Mouse (Mus musculus) kidney, embryonic 14.5 days (tissue): ENCODE data around the gene Itch. TPM values are rescaled to one million over a fixed set of nuclear protein-coding genes. Genes with fewer than 3 reads are reported as not detected.
"Not testable (repeated sequence)": the region's sequence is repeated elsewhere in the genome, so short reads cannot be mapped to it uniquely, and the experiment has no call there.

ENCODE experiments used
- ATAC-seq: fragments of 200-750 bp; cut with Nextera tagmentation; 2 replicates; pipeline ENCODE4 v1.8.0; 2017; ENCODE audit warnings: moderate number of reproducible peaks, mild to moderate bottlenecking, moderate TSS enrichment, moderate library complexity; ENCODE audit not compliant: low FRiP score, low TSS enrichment
- H3K27ac ChIP-seq: fragments of 300-500 bp; sonication (generic); 2 replicates; pipeline ENCODE4 v1.5.1; 2014; ENCODE audit warnings: low read depth, mild to moderate bottlenecking, low read length, moderate library complexity, mixed read lengths
- H3K27me3 ChIP-seq: fragments of 300-500 bp; sonication (generic); 2 replicates; pipeline ENCODE4 v1.6.1; 2014; ENCODE audit warnings: mild to moderate bottlenecking, low read length; ENCODE audit not compliant: control insufficient read depth, insufficient read depth
- H3K36me3 ChIP-seq: fragments of 300-500 bp; sonication (generic); 2 replicates; pipeline ENCODE4 v1.6.1; 2014; ENCODE audit warnings: low read length, mixed read lengths; ENCODE audit not compliant: control insufficient read depth, insufficient read depth
- H3K4me1 ChIP-seq: fragments of 300-500 bp; sonication (generic); 2 replicates; pipeline ENCODE4 v1.6.1; 2014; ENCODE audit warnings: low read length, mixed read lengths; ENCODE audit not compliant: control insufficient read depth, insufficient read depth
- H3K4me2 ChIP-seq: fragments of 300-500 bp; sonication (generic); replicated peaks from 2 replicates; pipeline ENCODE4 v1.6.1; 2014; ENCODE audit warnings: low read depth, mild to moderate bottlenecking, low read length
- H3K4me3 ChIP-seq: fragments of 300-500 bp; sonication (generic); 2 replicates; pipeline ENCODE4 v1.5.1; 2014; ENCODE audit warnings: mild to moderate bottlenecking, low read length
- H3K9ac ChIP-seq: fragments of 300-500 bp; sonication (generic); 2 replicates; pipeline ENCODE4 v1.6.1; 2014; ENCODE audit warnings: low read depth, mild to moderate bottlenecking, low read length, moderate library complexity
- H3K9me3 ChIP-seq: fragments of 300-500 bp; sonication (generic); 2 replicates; pipeline ENCODE4 v1.6.1; 2016; ENCODE audit warnings: low read length; ENCODE audit not compliant: control insufficient read depth
- WGBS: fragments of 180-500 bp; shearing (Covaris S2); extraction: QIAGEN DNeasy Blood & Tissue Kit; methylation state at CpG from one replicate; pipeline ENCODE4 v1.1.7; 2014; 5-methylcytosine and 5-hydroxymethylcytosine counted together
- polyA plus RNA-seq: library from polyadenylated mRNA; unstranded; fragments of >200 nt; fragmentation: Nextera tagmentation; extraction: Ambion mirVana; gene quantifications from 2 replicates; pipeline ENCODE4 v1.2.1, GENCODE M21; 2014

Itch gene
- polyA plus RNA-seq, 1 experiment from 2014 or later = 63.6 TPM

DNA sequence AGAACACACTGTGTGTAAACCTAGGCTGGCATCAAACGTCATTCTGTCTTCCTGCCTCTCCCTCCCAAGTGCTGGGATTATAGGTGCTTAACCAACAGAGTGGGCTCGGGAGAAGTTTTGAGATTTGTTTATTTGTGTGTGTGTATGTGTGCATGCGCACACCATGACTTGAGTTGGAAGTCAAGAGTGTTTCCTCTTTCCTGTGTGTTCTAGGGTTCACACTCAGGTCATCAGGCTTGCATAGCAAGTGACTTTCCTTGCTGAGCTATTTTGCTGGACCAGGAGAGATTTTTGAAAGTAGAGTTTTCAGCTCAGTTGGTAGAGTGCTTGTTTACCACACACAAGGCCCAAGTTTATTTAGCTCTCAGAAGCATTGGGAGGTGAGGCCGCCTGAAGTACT lies 1.8 kb downstream of the Itch start:
- H3K4me1 ChIP-seq = peaks cover 13% of the 10 kb centered on the region
- no peaks in the 10 kb centered on the region for H3K9me3 ChIP-seq
- peaks cover 22% of the 10 kb centered on the region for H3K36me3 ChIP-seq
- no peak overlapping the region for H3K27ac ChIP-seq
- peak overlapping the region; percentile 9; the same call in 1 of the 2 replicates for H3K4me3 ChIP-seq
- H3K9ac ChIP-seq = no peak overlapping the region; the same call in 1 of the 2 replicates
- no peaks in the 10 kb centered on the region for H3K27me3 ChIP-seq
- H3K4me2 ChIP-seq = peak overlapping the region; percentile 60
- WGBS = 58% methylated on average over 4 of the region's 4 CpGs
- no peak for ATAC-seq

DNA sequence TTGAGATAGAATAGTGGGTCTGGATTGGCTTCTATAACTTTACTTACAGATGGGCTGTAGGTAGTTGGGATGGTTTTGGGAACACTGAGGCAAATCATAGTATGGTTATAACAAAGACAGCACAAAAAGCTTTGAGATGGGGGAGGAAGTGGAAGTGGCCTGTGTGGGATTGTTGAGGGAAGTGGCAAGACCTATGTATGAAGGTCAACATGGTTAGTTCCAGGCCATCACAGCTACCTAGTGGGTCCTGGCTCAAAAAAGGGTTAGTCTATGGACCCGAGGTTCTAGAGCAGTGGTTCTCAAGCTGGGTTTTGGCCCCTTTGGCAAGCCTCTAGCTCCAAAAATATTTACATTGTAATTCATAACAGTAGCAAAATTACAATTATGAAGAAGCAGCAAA lies 2.2 kb downstream of the Itch start:
- H3K27ac ChIP-seq = no peak overlapping the region
- ATAC-seq = no peak
- H3K9ac ChIP-seq = no peak overlapping the region
- no peaks in the 10 kb centered on the region for H3K9me3 ChIP-seq
- peak overlapping the region; percentile 60; the same call in 1 of the 2 replicates for H3K4me2 ChIP-seq
- no peaks in the 10 kb centered on the region for H3K27me3 ChIP-seq
- 90% methylated on average over 1 of the region's 1 CpGs for WGBS
- H3K4me3 ChIP-seq = no peak overlapping the region; the same call in 1 of the 2 replicates
- peaks cover 13% of the 10 kb centered on the region for H3K4me1 ChIP-seq
- H3K36me3 ChIP-seq = peaks cover 26% of the 10 kb centered on the region

DNA sequence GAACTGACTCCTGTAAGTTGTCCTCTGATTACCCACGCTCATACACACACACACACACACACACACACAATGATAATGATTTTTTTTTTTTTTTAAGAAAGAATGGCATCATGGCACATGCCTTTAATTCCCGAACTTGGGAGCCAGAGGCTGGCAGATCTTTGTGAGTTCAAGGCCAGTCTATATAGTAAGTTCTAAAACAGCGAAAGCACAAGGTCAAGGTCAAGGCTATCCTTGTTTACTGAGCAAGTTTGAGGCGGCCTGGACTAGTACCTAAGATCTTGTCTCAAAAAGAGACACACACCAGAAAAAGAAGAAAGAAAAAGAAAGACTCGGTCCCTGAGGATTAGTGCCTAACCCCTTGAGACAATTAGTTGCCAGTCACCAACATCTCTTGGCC lies 7.7 kb downstream of the Itch start:
- H3K27me3 ChIP-seq = no peaks in the 10 kb centered on the region
- H3K27ac ChIP-seq = no peak overlapping the region
- no peak overlapping the region for H3K4me2 ChIP-seq
- WGBS = 90% methylated on average over 5 of the region's 5 CpGs
- H3K9me3 ChIP-seq = no peaks in the 10 kb centered on the region
- H3K4me1 ChIP-seq = peaks cover 1% of the 10 kb centered on the region
- ATAC-seq = no peak
- peaks cover 64% of the 10 kb centered on the region for H3K36me3 ChIP-seq
- no peak overlapping the region for H3K4me3 ChIP-seq
- no peak overlapping the region for H3K9ac ChIP-seq

DNA sequence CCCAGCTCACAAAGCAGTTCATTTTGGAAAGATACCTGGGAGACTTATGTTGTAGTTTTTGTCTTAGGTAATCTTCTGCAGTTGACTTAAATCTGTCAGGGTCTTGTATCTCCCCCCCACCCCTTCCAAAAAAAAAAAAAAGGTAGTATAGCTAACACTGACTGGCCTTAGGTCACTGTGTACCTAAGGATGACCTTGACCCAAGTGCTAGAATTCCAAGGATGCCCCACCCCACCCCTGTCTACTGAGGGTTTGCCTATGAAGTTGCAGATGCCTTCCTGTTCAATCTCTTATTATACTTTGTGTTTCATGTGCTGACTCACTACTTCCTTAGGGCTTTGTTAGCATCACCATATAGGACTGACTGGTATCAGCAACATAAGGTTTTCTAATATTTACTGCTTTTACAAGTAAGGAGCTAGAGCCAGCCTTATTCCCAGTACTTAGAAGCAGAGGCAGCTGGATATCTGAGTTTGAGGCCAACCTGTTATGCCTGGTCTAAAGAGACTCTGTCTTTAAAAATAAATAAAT lies 8.8 kb downstream of the Itch start:
- Histone ChIP-seq H3K9ac (no peak overlapping the region), H3K4me2 (no peak overlapping the region), H3K4me3 (no peak overlapping the region), H3K27me3 (no peaks in the 10 kb centered on the region), H3K9me3 (peaks cover 7% of the 10 kb centered on the region; the same call in 1 of the 2 replicates), H3K36me3 (peaks cover 74% of the 10 kb centered on the region), H3K4me1 (no peaks in the 10 kb centered on the region), H3K27ac (no peak overlapping the region)
- ATAC-seq = no peak

DNA sequence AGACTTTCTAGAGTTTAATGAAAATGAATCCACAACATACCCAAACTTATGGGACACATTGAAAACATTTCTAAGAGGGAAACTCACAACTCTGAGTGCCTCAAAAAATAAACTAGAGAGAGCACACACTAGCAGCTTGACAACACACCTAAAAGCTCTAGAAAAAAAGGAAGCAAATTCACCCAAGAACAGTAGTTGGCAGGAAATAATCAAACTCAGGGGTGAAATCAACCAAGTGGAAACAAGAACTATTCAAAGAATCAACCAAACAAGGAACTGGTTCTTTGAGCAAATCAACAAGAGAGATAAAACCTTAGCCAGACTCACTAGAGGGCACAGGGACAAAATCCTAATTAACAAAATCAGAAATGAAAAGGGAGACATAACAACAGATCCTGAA lies 16.0 kb downstream of the Itch start:
- not testable (repeated sequence) for H3K27ac ChIP-seq, H3K27me3 ChIP-seq, H3K9me3 ChIP-seq, ATAC-seq, H3K9ac ChIP-seq, H3K4me2 ChIP-seq, H3K4me3 ChIP-seq, H3K4me1 ChIP-seq
- H3K36me3 ChIP-seq = peaks cover 25% of the 10 kb centered on the region

DNA sequence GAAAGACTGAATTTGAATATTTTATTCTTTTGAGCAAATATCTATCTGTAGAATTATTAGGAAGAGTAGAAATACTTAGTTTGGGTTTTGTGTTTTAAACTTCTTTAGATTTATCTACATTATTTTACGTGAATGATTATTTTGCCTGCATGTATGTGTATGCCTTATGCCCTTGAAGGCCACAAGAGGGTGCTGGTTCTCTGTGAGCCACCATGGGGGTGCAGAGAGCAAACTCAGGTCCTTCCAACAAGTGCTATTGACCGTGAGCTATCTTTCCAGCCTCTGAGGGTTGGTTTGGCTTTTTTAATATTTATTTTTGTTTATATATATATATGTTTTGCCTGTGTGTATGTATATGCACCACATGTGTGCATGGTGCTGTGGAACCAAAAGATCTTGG lies 74.1 kb downstream of the Itch start:
- Histone ChIP-seq H3K4me1 (no peaks in the 10 kb centered on the region), H3K27me3 (no peaks in the 10 kb centered on the region), H3K36me3 (peaks cover 83% of the 10 kb centered on the region), H3K4me2 (no peak overlapping the region), H3K9ac (no peak overlapping the region), H3K4me3 (no peak overlapping the region), H3K9me3 (no peaks in the 10 kb centered on the region), H3K27ac (no peak overlapping the region)
- ATAC-seq = no peak
- WGBS = 86% methylated on average over 2 of the region's 2 CpGs

DNA sequence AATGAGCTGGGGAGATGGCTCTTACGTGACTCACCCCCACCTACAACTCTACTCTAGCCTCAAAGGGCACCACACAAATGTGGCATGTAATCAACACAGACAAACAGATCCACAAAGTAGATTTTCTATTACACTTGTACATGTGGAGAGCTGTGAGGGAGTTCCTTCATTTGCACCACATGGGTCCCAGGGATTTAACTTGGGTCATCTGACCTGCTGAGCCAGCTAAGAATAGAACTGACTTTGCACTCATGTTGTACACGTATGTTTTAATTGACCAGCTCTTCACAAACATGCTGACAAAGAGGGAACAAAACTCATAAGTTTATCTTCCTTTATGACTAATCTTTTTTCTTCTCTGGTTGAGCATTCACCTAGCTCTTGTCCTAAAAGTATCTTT lies 89.8 kb downstream of the Itch start:
- no peaks in the 10 kb centered on the region for H3K27me3 ChIP-seq
- ATAC-seq = no peak
- H3K4me2 ChIP-seq = no peak overlapping the region
- no peak overlapping the region for H3K9ac ChIP-seq
- no peaks in the 10 kb centered on the region for H3K9me3 ChIP-seq
- H3K4me3 ChIP-seq = no peak overlapping the region
- WGBS = 88% methylated on average over 2 of the region's 2 CpGs
- H3K36me3 ChIP-seq = peaks cover 86% of the 10 kb centered on the region
- H3K4me1 ChIP-seq = no peaks in the 10 kb centered on the region
- no peak overlapping the region for H3K27ac ChIP-seq

DNA sequence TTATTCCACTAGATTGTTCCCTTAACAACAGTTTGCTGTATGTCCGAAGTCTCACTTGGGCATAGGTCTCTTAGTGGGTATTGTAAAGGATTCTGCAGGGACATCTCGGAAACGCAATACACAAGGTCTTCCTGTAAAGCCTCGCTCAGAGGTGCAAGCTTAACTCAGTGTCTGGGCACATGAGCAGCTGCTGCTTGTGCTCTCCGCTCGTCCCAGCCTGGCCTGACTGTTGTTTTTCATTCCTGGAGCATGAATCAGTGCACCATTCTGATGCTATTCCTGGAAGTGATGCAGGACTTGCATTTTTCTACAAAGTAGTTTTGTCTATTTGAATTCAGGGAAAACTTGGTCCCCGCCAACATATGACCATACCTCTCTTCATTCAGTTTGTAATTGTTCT lies 91.4 kb downstream of the Itch start:
- ATAC-seq = no peak
- Histone ChIP-seq H3K4me1 (no peaks in the 10 kb centered on the region), H3K9me3 (no peaks in the 10 kb centered on the region), H3K4me2 (no peak overlapping the region), H3K27me3 (no peaks in the 10 kb centered on the region), H3K27ac (no peak overlapping the region), H3K9ac (no peak overlapping the region), H3K4me3 (no peak overlapping the region), H3K36me3 (peaks cover 71% of the 10 kb centered on the region)
- WGBS = 92% methylated on average over 7 of the region's 7 CpGs

DNA sequence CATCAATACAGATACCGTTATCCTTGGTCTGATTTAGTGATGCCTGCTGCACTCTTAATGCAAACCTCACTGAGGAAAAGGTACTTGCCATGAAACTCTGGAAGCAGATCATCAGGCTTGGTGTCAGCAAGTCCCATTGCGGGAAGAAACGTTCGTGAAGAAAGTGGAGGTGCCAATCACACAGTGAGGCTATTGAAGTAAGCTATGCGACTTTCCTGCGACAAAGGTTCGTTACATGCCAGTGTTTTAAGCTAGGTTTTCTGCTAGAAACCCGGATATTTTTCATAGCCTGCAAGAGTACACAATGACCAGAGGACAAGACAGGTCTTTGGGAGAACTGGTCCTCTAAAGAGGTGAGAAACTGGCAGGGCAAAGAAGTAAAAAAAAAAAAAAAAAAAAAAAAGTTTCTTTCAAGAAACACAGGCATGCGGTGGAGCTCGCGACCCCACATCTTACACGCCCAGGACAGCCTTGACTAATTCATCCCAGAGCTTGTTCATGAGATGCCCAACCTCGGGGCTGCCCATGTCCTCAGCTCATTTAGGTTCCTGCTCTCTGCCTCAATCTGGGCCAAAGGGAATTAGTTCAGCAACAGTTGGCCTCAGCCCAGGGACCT lies 102.5 kb downstream of the Itch start:
- Histone ChIP-seq H3K9me3 (no peaks in the 10 kb centered on the region), H3K27ac (peak overlapping the region; percentile 83), H3K4me2 (peak overlapping the region; percentile 66), H3K9ac (peak overlapping the region; percentile 77; the same call in 1 of the 2 replicates), H3K4me3 (peak overlapping the region; percentile 75), H3K36me3 (no peaks in the 10 kb centered on the region), H3K27me3 (no peaks in the 10 kb centered on the region), H3K4me1 (peaks cover 7% of the 10 kb centered on the region; the same call in 1 of the 2 replicates)
- ATAC-seq = peak; percentile 86
- WGBS = 8% methylated on average over 13 of the region's 13 CpGs
